Mouse (Mus musculus): ENCODE measurements around the gene Galnt10. TPM values are rescaled to one million over a fixed set of nuclear protein-coding genes. Genes with fewer than 3 reads are reported as not detected.

The Galnt10 gene
- total RNA-seq, 2 experiments from 2014 or later = 7.2 to 8.0 TPM

GRCm38 (mm10) chr11:57827915-57828545, 182.8 kb downstream of the Galnt10 start:
- peak in 1 of 2 experiments; percentile 20 for DNase-seq

- DNase-seq = no peak
These were observed 184.0 kb downstream of the Galnt10 start for GRCm38 (mm10) chr11:57828955-57829870.

GRCm38 (mm10) chr11:57829871-57830775, 184.9 kb downstream of the Galnt10 start:
- no peak for DNase-seq

GRCm38 (mm10) chr11:57831281-57831781, 186.1 kb downstream of the Galnt10 start:
- DNase-seq = no peak

- no peak for DNase-seq
These were observed 186.6 kb downstream of the Galnt10 start for GRCm38 (mm10) chr11:57831861-57832260.

GRCm38 (mm10) chr11:57832552-57833201, 187.4 kb downstream of the Galnt10 start, which contains the start of gene Hand1:
Gene Hand1 (minus strand): TSS chr11:57832818.
- no peak for DNase-seq

- no peak for DNase-seq
These were observed 188.2 kb downstream of the Galnt10 start for GRCm38 (mm10) chr11:57833296-57833977.

GRCm38 (mm10) chr11:57834031-57834430, 188.8 kb downstream of the Galnt10 start:
- DNase-seq = no peak

GRCm38 (mm10) chr11:57835331-57835730, 190.1 kb downstream of the Galnt10 start:
- no peak for DNase-seq

- DNase-seq = no peak
These were observed 190.7 kb downstream of the Galnt10 start for GRCm38 (mm10) chr11:57835931-57836330.

GRCm38 (mm10) chr11:57836401-57836800, 191.2 kb downstream of the Galnt10 start:
- DNase-seq = no peak

Other genes starting within 250 kb of the Galnt10 start
- 10 to 100 TPM; 40.2 to 40.9 TPM for gene Fam114a2, start 126.8 kb upstream of the Galnt10 start, total RNA-seq (2021)
- gene Mfap3, start 126.8 kb upstream of the Galnt10 start, total RNA-seq (2021) = 10 to 100 TPM; 10.4 to 12.6 TPM
- gene Sap30l, start 156.2 kb downstream of the Galnt10 start, total RNA-seq (2021) = 10 to 100 TPM; 48.5 to 51.8 TPM
- gene Hand1, start 187.4 kb downstream of the Galnt10 start, total RNA-seq (2021) = not detected